ENCODE assay signal across 19 mouse cellular contexts in the genomic region with DNA sequence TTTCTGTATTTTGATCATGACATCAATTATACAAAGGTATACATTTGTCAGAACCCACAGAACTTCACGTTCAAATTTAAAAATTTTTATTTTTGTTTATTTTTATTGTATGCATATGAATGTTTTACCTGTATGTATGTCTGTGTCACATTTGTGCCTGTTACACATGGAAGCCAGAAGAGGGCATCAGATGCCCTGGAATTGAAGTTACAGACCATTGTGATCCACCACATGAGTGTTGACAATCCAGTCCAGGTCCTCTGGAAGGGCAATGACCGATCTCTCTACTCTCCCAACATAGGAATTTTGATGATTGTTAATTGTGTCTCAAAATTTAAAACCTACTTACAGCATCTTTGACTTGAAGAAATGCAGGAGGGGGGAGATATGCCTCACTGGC.
A peak's percentile ranks its signal among the peaks of the same experiment; 100 is the strongest.
DNase-seq lines count a peak whose midpoint lies in the region; ATAC-seq and TF ChIP-seq lines count a peak whose summit lies in the region.
"Had no signal": no experiment of that assay in that cellular context is flagged by ENCODE, and none has a peak within 500 bp of the region (broad histone marks: within the 10 kb centered on the region; RNA-seq: fewer than 3 reads in every experiment).

No protein-coding gene starts in this region.

- TF ChIP-seq CTCF in layer of hippocampus, adult 2 months (conservative IDR thresholded peaks at IDR 0.05) = peak; percentile 21; the same call in 1 of the 2 replicates
- TF ChIP-seq CTCF in E14TG2a.4 (conservative IDR thresholded peaks at IDR 0.05; ENCODE audit: low read length) = peak; percentile 37
- peak; percentile 33; the same call in 1 of the 2 replicates for TF ChIP-seq CTCF in stomach, postnatal 0 days (IDR thresholded peaks at IDR 0.05; ENCODE audit: low read depth)

- H3K9me3 ChIP-seq in E14TG2a.4 (ENCODE audit: low read length) = no peaks in the 10 kb centered on the region
- no peaks in the 10 kb centered on the region for H3K9me3 ChIP-seq in stomach, postnatal 0 days (ENCODE audit: control insufficient read depth, low read length)
- H3K9me3 ChIP-seq: embryonic facial prominence, embryonic 12.5 days; forebrain, embryonic 12.5 days; hindbrain, embryonic 15.5 days had no signal

- H3K4me3 ChIP-seq in layer of hippocampus, adult 2 months = no peak overlapping the region
- H3K4me3 ChIP-seq in E14TG2a.4 (replicated peaks; ENCODE audit: low read length) = no peak overlapping the region
- H3K4me3 ChIP-seq in stomach, postnatal 0 days (ENCODE audit: low read depth, low read length) = no peak overlapping the region
- H3K4me3 ChIP-seq: embryonic facial prominence, embryonic 12.5 days; forebrain, embryonic 12.5 days; heart, embryonic 13.5 days; hindbrain, embryonic 15.5 days had no signal

- no peak overlapping the region for H3K27ac ChIP-seq in layer of hippocampus, adult 2 months
- H3K27ac ChIP-seq in stomach, postnatal 0 days (replicated peaks) = no peak overlapping the region
- H3K27ac ChIP-seq: embryonic facial prominence, embryonic 12.5 days; forebrain, embryonic 12.5 days; heart, embryonic 13.5 days; hindbrain, embryonic 15.5 days had no signal

- 74% methylated on average over 2 of the region's 2 CpGs for WGBS in stomach, postnatal 0 days

- no peak overlapping the region for H3K9ac ChIP-seq in stomach, postnatal 0 days (ENCODE audit: low read length)
- H3K9ac ChIP-seq: embryonic facial prominence, embryonic 12.5 days; forebrain, embryonic 12.5 days; heart, embryonic 13.5 days; hindbrain, embryonic 15.5 days had no signal

- H3K4me1 ChIP-seq in E14TG2a.4 (replicated peaks; ENCODE audit: low read depth, low read length) = peaks cover 9% of the 10 kb centered on the region
- no peaks in the 10 kb centered on the region for H3K4me1 ChIP-seq in stomach, postnatal 0 days (replicated peaks; ENCODE audit: control insufficient read depth, insufficient read depth)
- H3K4me1 ChIP-seq: forebrain, embryonic 12.5 days; hindbrain, embryonic 15.5 days had no signal

- H3K36me3 ChIP-seq in E14TG2a.4 (ENCODE audit: insufficient read depth, low read length) = no peaks in the 10 kb centered on the region
- no peaks in the 10 kb centered on the region for H3K36me3 ChIP-seq in stomach, postnatal 0 days (ENCODE audit: control insufficient read depth, insufficient read depth, low read length)
- H3K36me3 ChIP-seq: embryonic facial prominence, embryonic 12.5 days; forebrain, embryonic 12.5 days; heart, embryonic 13.5 days; hindbrain, embryonic 15.5 days had no signal

- ATAC-seq in stomach, postnatal 0 days (ENCODE audit: low FRiP score, low TSS enrichment) = no peak
- ATAC-seq: forebrain, embryonic 16.5 days; Patski had no signal

- H3K4me2 ChIP-seq in stomach, postnatal 0 days (replicated peaks; ENCODE audit: low read depth) = no peak overlapping the region
- H3K4me2 ChIP-seq: embryonic facial prominence, embryonic 12.5 days; forebrain, embryonic 12.5 days; heart, embryonic 13.5 days; hindbrain, embryonic 15.5 days had no signal

- DNase-seq in layer of hippocampus, adult 2 months (ENCODE audit: low spot score in 2 of 2) = no peak
- no peak for DNase-seq in layer of hippocampus, postnatal 10 days (ENCODE audit: low spot score in 2 of 2)
- DNase-seq in ES-CJ7 (ENCODE audit: low read depth, low spot score) = peak; percentile 43
- DNase-seq in stomach, postnatal 0 days (ENCODE audit: low spot score) = no peak
- no peak for DNase-seq in retina, embryonic 14.5 days (ENCODE audit: low spot score)
- DNase-seq: adrenal gland, adult 8-10 months; cerebellum, adult 11 months; cerebellum, adult 8-10 months; cerebellum, postnatal 25 days; gastrocnemius, postnatal 14 days; heart, postnatal 36 days had no signal

- H3K27me3 ChIP-seq in E14TG2a.4 (ENCODE audit: insufficient read depth, low read length) = no peaks in the 10 kb centered on the region
- no peaks in the 10 kb centered on the region for H3K27me3 ChIP-seq in stomach, postnatal 0 days (ENCODE audit: control insufficient read depth, insufficient read depth, low read length)
- H3K27me3 ChIP-seq: CH12.LX; embryonic facial prominence, embryonic 12.5 days; forebrain, embryonic 12.5 days; heart, embryonic 13.5 days; hindbrain, embryonic 15.5 days; Patski had no signal

- TF ChIP-seq EP300 in stomach, postnatal 0 days (optimal IDR thresholded peaks at IDR 0.05) = no peak
